Mouse (Mus musculus): ENCODE measurements around the gene Chst11.

GRCm38 (mm10) chr10:83032559-83032958 is 47.3 kb downstream of the Chst11 start:
- TF ChIP-seq ETS1 (IDR thresholded peaks at IDR 0.05; ENCODE audit: low read depth, low read length) (no peak), POLR2A (IDR thresholded peaks at IDR 0.05; ENCODE audit: control insufficient read depth in 1 of 2, insufficient read depth in 1 of 2, low read depth in 1 of 2, low read length in 2 of 2, poor library complexity in 1 of 2) (no peak), MAX (IDR thresholded peaks at IDR 0.05; ENCODE audit: low read length) (no peak), CTCF (IDR thresholded peaks at IDR 0.05 in 2 of 3, conservative IDR thresholded peaks at IDR 0.05 in 1 of 3; ENCODE audit: control insufficient read depth in 1 of 3, insufficient read depth in 1 of 3, low read depth in 2 of 3, low read length in 3 of 3, poor library complexity in 1 of 3, severe bottlenecking in 1 of 3) (no peak), EP300 (IDR thresholded peaks at IDR 0.05; ENCODE audit: low read depth in 1 of 2, low read length in 2 of 2) (no peak), ZC3H11A (IDR thresholded peaks at IDR 0.05; ENCODE audit: low read depth, low read length) (no peak), GABPA (IDR thresholded peaks at IDR 0.05; ENCODE audit: low read depth, low read length) (no peak), JUND (IDR thresholded peaks at IDR 0.05; ENCODE audit: low read depth, low read length) (no peak), GATA1 (IDR thresholded peaks at IDR 0.05; ENCODE audit: low read depth, low read length) (no peak)
